Mouse (Mus musculus) limb, embryonic 13.5 days (tissue): ENCODE measurements around the gene Klf12. TPM values are rescaled to one million over a fixed set of nuclear protein-coding genes. Genes with fewer than 3 reads are reported as not detected.

Experiments
- ATAC-seq: fragments of 200-750 bp; cut with Nextera tagmentation; 2 replicates; pipeline ENCODE4 v1.8.0; 2017; ENCODE audit warnings: low read depth, moderate number of reproducible peaks, moderate TSS enrichment; ENCODE audit not compliant: low FRiP score
- H3K27ac ChIP-seq: fragments of 300-500 bp; sonication (generic); 2 replicates; pipeline ENCODE4 v1.5.1; 2015; ENCODE audit warnings: inconsistent platforms, mild to moderate bottlenecking, moderate library complexity
- H3K27me3 ChIP-seq: fragments of 300-500 bp; sonication (generic); 2 replicates; pipeline ENCODE4 v1.6.1; 2015; ENCODE audit warnings: mild to moderate bottlenecking, inconsistent platforms
- H3K36me3 ChIP-seq: fragments of 300-500 bp; sonication (generic); 2 replicates; pipeline ENCODE4 v1.6.1; 2015; ENCODE audit warnings: inconsistent platforms, mild to moderate bottlenecking, moderate library complexity
- H3K4me1 ChIP-seq: fragments of 300-500 bp; sonication (generic); 2 replicates; pipeline ENCODE4 v1.6.1; 2015; ENCODE audit warnings: inconsistent platforms
- H3K4me2 ChIP-seq: fragments of 300-500 bp; sonication (generic); replicated peaks from 2 replicates; pipeline ENCODE4 v1.6.1; 2015; ENCODE audit warnings: inconsistent platforms, mild to moderate bottlenecking, moderate library complexity
- H3K4me3 ChIP-seq: fragments of 300-500 bp; sonication (generic); 2 replicates; pipeline ENCODE4 v1.5.1; 2015; ENCODE audit warnings: moderate library complexity, mild to moderate bottlenecking, inconsistent platforms
- H3K9ac ChIP-seq: fragments of 300-500 bp; sonication (generic); 2 replicates; pipeline ENCODE4 v1.6.1; 2015; ENCODE audit warnings: mild to moderate bottlenecking, inconsistent platforms
- H3K9me3 ChIP-seq: fragments of 300-500 bp; sonication (generic); 2 replicates; pipeline ENCODE4 v1.6.1; 2016; ENCODE audit warnings: inconsistent platforms
- WGBS: fragments of 180-500 bp; shearing (Covaris S2); methylation state at CpG from one replicate; pipeline ENCODE4 v1.1.7; 2015; 5-methylcytosine and 5-hydroxymethylcytosine counted together
- polyA plus RNA-seq: library from polyadenylated mRNA; unstranded; fragments of >200 nt; fragmentation: Nextera tagmentation; extraction: Ambion mirVana; gene quantifications from 2 replicates; pipeline ENCODE4 v1.2.1, GENCODE M21; 2015

Klf12 gene
- polyA plus RNA-seq, 1 experiment from 2014 or later: 40.5 TPM

DNA sequence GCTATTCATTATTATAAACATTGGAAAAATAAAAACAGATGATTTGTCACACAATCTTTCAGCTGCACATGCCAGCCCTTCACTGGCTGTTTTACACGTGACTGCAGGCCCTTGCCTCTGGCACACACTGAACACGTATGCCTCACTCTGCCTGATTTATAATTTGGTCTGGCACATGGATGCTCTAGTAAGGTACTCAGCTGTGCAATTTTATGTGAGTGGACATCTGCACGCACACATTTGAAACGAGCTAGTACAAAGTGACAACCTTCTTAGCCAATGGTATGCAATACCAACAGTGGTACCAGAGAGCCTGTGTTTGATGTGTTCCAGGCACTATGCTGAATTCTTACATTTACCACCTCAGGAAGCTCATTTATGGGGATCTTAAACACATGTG is 316.6 kb downstream of the Klf12 start:
- Histone ChIP-seq H3K36me3 (no peaks in the 10 kb centered on the region), H3K9me3 (peaks cover 3% of the 10 kb centered on the region; the same call in 1 of the 2 replicates), H3K9ac (no peak overlapping the region), H3K4me2 (no peak overlapping the region), H3K4me1 (peaks cover 11% of the 10 kb centered on the region), H3K4me3 (no peak overlapping the region), H3K27me3 (no peaks in the 10 kb centered on the region), H3K27ac (no peak overlapping the region; the same call in 1 of the 2 replicates)
- peak; percentile 57; the same call in 1 of the 2 replicates for ATAC-seq
- 19% methylated on average over 4 of the region's 4 CpGs for WGBS

DNA sequence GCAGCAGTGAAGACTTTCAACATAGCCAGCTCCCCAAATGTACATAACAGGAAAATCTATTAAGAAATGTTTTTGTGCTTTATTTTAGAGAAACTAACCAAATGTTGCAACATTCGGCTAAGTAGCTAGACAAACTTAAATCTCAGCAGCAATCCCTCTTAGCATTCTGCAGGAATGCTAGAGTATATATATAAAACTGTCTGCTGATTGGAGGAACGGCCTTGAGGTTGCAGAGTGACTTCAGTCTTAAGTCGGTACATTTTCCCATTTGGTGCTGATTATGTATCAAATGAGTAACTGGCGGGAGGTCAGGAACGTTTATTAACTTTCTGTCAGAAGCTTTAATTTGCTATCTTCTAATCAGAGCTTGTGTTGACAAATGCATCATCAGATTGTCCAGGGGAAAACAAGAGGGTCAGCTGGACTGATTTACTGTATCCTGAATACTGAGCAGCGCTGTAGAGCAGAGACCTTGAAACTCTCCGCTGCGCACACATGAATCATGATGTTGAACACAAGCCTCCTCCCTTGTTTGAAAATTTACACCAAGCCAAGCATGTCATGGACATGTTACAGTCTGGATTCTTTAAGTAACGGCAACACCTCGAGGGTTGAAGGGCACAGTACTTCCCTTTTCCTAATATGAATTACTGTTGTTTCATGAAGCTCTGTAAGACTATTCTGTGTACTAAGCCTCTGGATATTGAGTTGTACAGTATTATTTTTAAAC is 323.8 kb downstream of the Klf12 start:
- Histone ChIP-seq H3K4me2 (no peak overlapping the region), H3K4me1 (no peaks in the 10 kb centered on the region), H3K36me3 (no peaks in the 10 kb centered on the region), H3K9me3 (peaks cover 8% of the 10 kb centered on the region), H3K27ac (no peak overlapping the region), H3K27me3 (no peaks in the 10 kb centered on the region), H3K9ac (no peak overlapping the region), H3K4me3 (no peak overlapping the region)
- WGBS: 64% methylated on average over 10 of the region's 10 CpGs
- ATAC-seq: no peak

DNA sequence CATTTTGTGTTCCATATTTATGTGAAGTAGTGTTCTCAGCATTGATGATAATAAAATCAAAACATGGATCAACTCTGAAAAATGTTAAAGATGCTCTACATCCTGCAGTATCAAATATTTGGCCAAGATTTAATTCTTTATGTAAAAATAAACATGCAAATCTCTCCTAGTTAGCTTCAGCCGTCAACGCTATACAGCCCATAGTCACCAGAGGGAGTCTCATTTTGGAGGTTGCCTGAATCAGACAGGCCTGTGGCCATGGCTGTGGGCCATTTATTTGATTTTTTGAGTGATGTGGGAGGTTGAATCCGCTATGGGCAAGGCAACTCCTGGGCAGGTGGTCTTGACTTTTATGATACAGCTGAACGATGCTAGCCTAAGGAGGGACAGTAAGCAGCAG is 329.3 kb downstream of the Klf12 start:
- Histone ChIP-seq H3K9ac (no peak overlapping the region), H3K9me3 (no peaks in the 10 kb centered on the region), H3K36me3 (no peaks in the 10 kb centered on the region), H3K27me3 (no peaks in the 10 kb centered on the region), H3K4me1 (no peaks in the 10 kb centered on the region), H3K27ac (no peak overlapping the region), H3K4me2 (no peak overlapping the region), H3K4me3 (no peak overlapping the region)
- no peak for ATAC-seq
- 83% methylated on average over 4 of the region's 4 CpGs for WGBS

GRCm38 (mm10) chr14:99944221-99945108 is 340.0 kb downstream of the Klf12 start:
- no peak overlapping the region for H3K9ac ChIP-seq
- no peaks in the 10 kb centered on the region for H3K9me3 ChIP-seq
- no peak overlapping the region for H3K4me2 ChIP-seq
- WGBS: 74% methylated on average over 17 of the region's 17 CpGs
- no peak overlapping the region for H3K4me3 ChIP-seq
- H3K4me1 ChIP-seq: peaks cover 27% of the 10 kb centered on the region
- peaks cover 4% of the 10 kb centered on the region; the same call in 1 of the 2 replicates for H3K36me3 ChIP-seq
- ATAC-seq: no peak
- H3K27me3 ChIP-seq: no peaks in the 10 kb centered on the region
- no peak overlapping the region for H3K27ac ChIP-seq

DNA sequence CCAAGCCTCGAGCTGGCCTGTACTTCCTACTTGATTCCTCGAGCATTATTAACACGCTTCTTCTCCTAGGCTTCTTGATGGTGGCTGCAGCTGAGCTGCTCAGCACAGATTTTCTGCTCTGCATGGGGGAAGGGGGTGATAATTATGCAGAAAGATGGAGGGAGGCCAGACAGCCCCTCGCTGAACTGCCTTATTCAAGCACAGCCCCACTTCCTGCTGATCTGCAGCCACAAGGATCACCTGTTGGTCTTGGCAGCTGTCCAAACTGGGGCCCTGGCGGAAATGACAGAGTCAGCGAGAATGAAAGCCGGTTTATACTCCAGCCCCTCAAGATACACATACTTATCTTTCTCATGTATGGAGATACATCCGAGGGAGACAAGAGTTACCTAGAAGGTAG is 341.3 kb downstream of the Klf12 start:
- peak overlapping the region; percentile 43 for H3K4me2 ChIP-seq
- H3K4me1 ChIP-seq: peaks cover 27% of the 10 kb centered on the region
- no peaks in the 10 kb centered on the region for H3K9me3 ChIP-seq
- H3K4me3 ChIP-seq: no peak overlapping the region
- 0 out of 2 replicates have a peak, but pooled peaks cover 3% of the 10 kb centered on the region for H3K36me3 ChIP-seq
- no peaks in the 10 kb centered on the region for H3K27me3 ChIP-seq
- peak; percentile 92 for ATAC-seq
- 7% methylated on average over 8 of the region's 8 CpGs for WGBS
- no peak overlapping the region for H3K9ac ChIP-seq
- H3K27ac ChIP-seq: peak overlapping the region; percentile 74; the same call in 1 of the 2 replicates

- H3K9me3 ChIP-seq: no peaks in the 10 kb centered on the region
- 0 out of 2 replicates have a peak, but pooled peaks have one; percentile 36 for ATAC-seq
- no peak overlapping the region for H3K4me2 ChIP-seq
- H3K27ac ChIP-seq: no peak overlapping the region
- no peak overlapping the region for H3K4me3 ChIP-seq
- no peak overlapping the region for H3K9ac ChIP-seq
- no peaks in the 10 kb centered on the region for H3K27me3 ChIP-seq
- peaks cover 12% of the 10 kb centered on the region; the same call in 1 of the 2 replicates for H3K4me1 ChIP-seq
- 74% methylated on average over 5 of the region's 5 CpGs for WGBS
- no peaks in the 10 kb centered on the region for H3K36me3 ChIP-seq
Measured at GRCm38 (mm10) chr14:99933456-99933855, 351.0 kb downstream of the Klf12 start.

- no peak overlapping the region for H3K4me2 ChIP-seq
- H3K36me3 ChIP-seq: no peaks in the 10 kb centered on the region
- H3K4me1 ChIP-seq: peaks cover 12% of the 10 kb centered on the region; the same call in 1 of the 2 replicates
- 2% methylated on average over 4 of the region's 4 CpGs for WGBS
- no peak overlapping the region for H3K4me3 ChIP-seq
- ATAC-seq: peak; percentile 61; the same call in 1 of the 2 replicates
- no peak overlapping the region for H3K27ac ChIP-seq
- no peaks in the 10 kb centered on the region for H3K27me3 ChIP-seq
- no peaks in the 10 kb centered on the region for H3K9me3 ChIP-seq
- no peak overlapping the region for H3K9ac ChIP-seq
Measured at GRCm38 (mm10) chr14:99931879-99932278, 352.6 kb downstream of the Klf12 start.

- Histone ChIP-seq H3K4me2 (no peak overlapping the region), H3K27ac (no peak overlapping the region), H3K4me1 (peaks cover under 1% of the 10 kb centered on the region; the same call in 1 of the 2 replicates), H3K9ac (no peak overlapping the region), H3K9me3 (no peaks in the 10 kb centered on the region), H3K36me3 (0 out of 2 replicates have a peak, but pooled peaks cover 6% of the 10 kb centered on the region), H3K4me3 (no peak overlapping the region), H3K27me3 (no peaks in the 10 kb centered on the region)
- no peak for ATAC-seq
- 19% methylated on average over 3 of the region's 3 CpGs for whole genome bisulfite sequencing
Measured at GRCm38 (mm10) chr14:99911912-99912311, 372.6 kb downstream of the Klf12 start.

- 56% methylated on average over 5 of the region's 5 CpGs for WGBS
Measured at GRCm38 (mm10) chr14:99910876-99911275, 373.6 kb downstream of the Klf12 start.

DNA sequence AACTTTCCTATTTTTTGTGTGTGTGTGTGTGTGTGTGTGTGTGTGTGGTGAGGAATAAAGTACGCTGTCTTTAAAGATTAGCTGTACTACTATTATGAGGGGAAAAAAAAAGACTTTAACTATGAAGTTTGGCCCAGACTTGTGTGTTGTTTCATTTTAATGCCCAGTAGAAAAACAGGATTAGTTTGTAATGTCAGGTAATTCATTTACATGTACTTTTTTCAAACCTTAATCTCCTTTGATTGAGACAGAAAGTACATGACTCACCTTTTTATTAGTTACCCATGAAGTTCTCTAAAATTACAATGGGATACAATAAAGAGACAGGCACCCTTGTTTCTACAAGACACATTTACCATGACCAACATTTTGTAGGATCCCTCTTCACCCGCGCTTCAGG is 383.6 kb downstream of the Klf12 start:
- Histone ChIP-seq H3K27me3 (no peaks in the 10 kb centered on the region), H3K4me2 (no peak overlapping the region), H3K9ac (no peak overlapping the region), H3K27ac (no peak overlapping the region), H3K9me3 (no peaks in the 10 kb centered on the region), H3K4me3 (no peak overlapping the region), H3K36me3 (peaks cover 14% of the 10 kb centered on the region), H3K4me1 (0 out of 2 replicates have a peak, but pooled peaks cover 7% of the 10 kb centered on the region)
- 93% methylated on average over 3 of the region's 3 CpGs for WGBS
- ATAC-seq: no peak

More at GRCm38 (mm10) chr14:99910876-99911275, 373.6 kb downstream of the Klf12 start:
- H3K27me3 ChIP-seq: no peaks in the 10 kb centered on the region
- no peaks in the 10 kb centered on the region for H3K9me3 ChIP-seq
- no peak overlapping the region for H3K4me2 ChIP-seq
- H3K9ac ChIP-seq: no peak overlapping the region
- H3K27ac ChIP-seq: no peak overlapping the region
- ATAC-seq: no peak
- 0 out of 2 replicates have a peak, but pooled peaks cover 6% of the 10 kb centered on the region for H3K36me3 ChIP-seq
- H3K4me3 ChIP-seq: no peak overlapping the region
- peaks cover 5% of the 10 kb centered on the region for H3K4me1 ChIP-seq

DNA sequence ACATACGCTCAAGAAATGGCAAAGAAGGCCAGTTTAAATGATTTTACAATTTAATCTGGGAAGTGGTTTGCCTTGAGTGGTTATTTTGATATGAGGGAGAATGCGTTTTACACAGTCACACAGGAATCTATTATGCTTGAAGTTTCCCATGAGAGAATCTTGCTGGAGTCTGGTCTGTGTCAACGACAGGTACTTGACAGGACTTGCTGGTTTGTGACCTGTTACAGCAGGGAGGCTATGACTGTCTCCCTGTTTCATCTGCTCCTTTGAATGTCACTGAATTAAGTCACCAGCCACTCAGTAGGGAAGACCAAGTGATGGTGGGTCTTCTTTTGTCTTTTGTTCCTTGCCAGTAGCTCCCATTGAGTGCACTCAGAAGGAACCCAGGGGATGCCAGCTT is 385.6 kb downstream of the Klf12 start:
- Histone ChIP-seq H3K27ac (no peak overlapping the region), H3K36me3 (peaks cover 14% of the 10 kb centered on the region), H3K4me2 (no peak overlapping the region), H3K4me1 (0 out of 2 replicates have a peak, but pooled peaks cover 7% of the 10 kb centered on the region), H3K4me3 (no peak overlapping the region), H3K9ac (no peak overlapping the region), H3K27me3 (no peaks in the 10 kb centered on the region), H3K9me3 (no peaks in the 10 kb centered on the region)
- 63% methylated on average over 3 of the region's 3 CpGs for WGBS
- ATAC-seq: no peak
